Mouse (Mus musculus): ENCODE measurements around the gene Mstn.

DNA sequence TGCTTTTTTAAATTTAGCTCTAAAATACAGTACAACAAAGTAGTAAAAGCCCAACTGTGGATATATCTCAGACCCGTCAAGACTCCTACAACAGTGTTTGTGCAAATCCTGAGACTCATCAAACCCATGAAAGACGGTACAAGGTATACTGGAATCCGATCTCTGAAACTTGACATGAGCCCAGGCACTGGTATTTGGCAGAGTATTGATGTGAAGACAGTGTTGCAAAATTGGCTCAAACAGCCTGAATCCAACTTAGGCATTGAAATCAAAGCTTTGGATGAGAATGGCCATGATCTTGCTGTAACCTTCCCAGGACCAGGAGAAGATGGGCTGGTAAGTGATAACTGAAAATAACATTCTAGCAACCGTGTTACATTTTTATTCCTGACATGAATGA lies 2.5 kb downstream of the Mstn start:
- TF ChIP-seq CTCF (IDR thresholded peaks at IDR 0.05; ENCODE audit: low read depth) (no peak), EP300 (IDR thresholded peaks at IDR 0.05; ENCODE audit: low read depth) (no peak)
